Mouse (Mus musculus) small intestine, adult 2 months (tissue): ENCODE data around the gene Cacybp. TPM values are rescaled to one million over a fixed set of nuclear protein-coding genes. Genes with fewer than 3 reads are reported as not detected.

Experiments
- H3K27ac ChIP-seq: fragments of 200-500 bp; 2 replicates; pipeline ENCODE4 v1.5.1; 2012; ENCODE audit warnings: low read depth, low read length, control low read depth, inconsistent platforms; ENCODE audit not compliant: insufficient read depth
- H3K27me3 ChIP-seq: fragments of 200-500 bp; 2 replicates; pipeline ENCODE4 v1.6.1; 2012; ENCODE audit warnings: mild to moderate bottlenecking, moderate library complexity, low read length, inconsistent platforms; ENCODE audit not compliant: control insufficient read depth, insufficient read depth
- H3K36me3 ChIP-seq: fragments of 200-500 bp; 2 replicates; pipeline ENCODE4 v1.6.1; 2012; ENCODE audit warnings: mild to moderate bottlenecking, low read length, control low read depth, inconsistent platforms; ENCODE audit not compliant: control insufficient read depth, insufficient read depth
- H3K4me1 ChIP-seq: fragments of 200-500 bp; 2 replicates; pipeline ENCODE4 v1.6.1; 2012; ENCODE audit warnings: low read length, inconsistent platforms, mixed read lengths; ENCODE audit not compliant: control insufficient read depth, insufficient read depth, insufficient read length
- H3K4me3 ChIP-seq: fragments of 200-500 bp; 2 replicates; pipeline ENCODE4 v1.5.1; 2012; ENCODE audit warnings: low read depth, mild to moderate bottlenecking, control low read depth, inconsistent platforms, low read length, moderate library complexity
- CTCF ChIP-seq: fragments of 200-500 bp; IDR thresholded peaks from 2 replicates; pipeline ENCODE4 v1.5.1; 2012; ENCODE audit warnings: low read depth, mild to moderate bottlenecking, control low read depth, inconsistent platforms, low read length, moderate library complexity, mixed read lengths; ENCODE audit not compliant: insufficient replicate concordance, insufficient read length; ENCODE audit errors: extremely low read depth
- POLR2A ChIP-seq: fragments of 200-500 bp; IDR thresholded peaks from 2 replicates; pipeline ENCODE4 v1.6.1; 2012; ENCODE audit warnings: low read depth, mild to moderate bottlenecking, control low read depth, inconsistent platforms, low read length, moderate library complexity
- WGBS: fragments of 180-500 bp; shearing (Covaris S2); methylation state at CpG from one replicate; pipeline ENCODE4 v1.1.7; 2018; 5-methylcytosine and 5-hydroxymethylcytosine counted together
- polyA plus RNA-seq: library from polyadenylated mRNA; depleted of rRNA; stranded (reverse); fragments of >200 nt; gene quantifications from 2 replicates; pipeline ENCODE4 v1.2.3, GENCODE M21; 2012

The Cacybp gene
- polyA plus RNA-seq, 1 experiment, result 1.4 TPM

DNA sequence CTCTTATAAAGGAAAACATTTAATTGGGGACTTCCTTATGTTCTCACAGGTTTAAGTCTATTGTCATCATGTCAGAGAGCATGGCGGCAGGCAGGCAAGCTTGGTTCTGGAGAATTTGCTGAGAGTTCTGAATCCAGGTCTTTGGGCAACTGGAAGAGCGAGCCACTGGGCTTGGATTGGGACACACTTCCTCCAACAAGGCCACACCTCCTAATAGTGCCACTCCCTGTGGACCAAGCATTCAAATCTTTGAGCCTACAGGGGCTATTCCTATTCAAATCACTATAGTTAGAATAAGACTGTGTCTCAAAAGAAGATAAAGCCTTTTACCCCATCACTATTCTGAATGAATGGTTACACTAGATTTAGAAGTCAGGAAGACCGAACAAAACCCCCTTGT lies 5.2 kb upstream of the Cacybp start:
- WGBS, result 89% methylated on average over 3 of the region's 3 CpGs
- Histone ChIP-seq H3K36me3 (no peaks in the 10 kb centered on the region), H3K4me3 (no peak overlapping the region), H3K27ac (no peak overlapping the region), H3K4me1 (peaks cover 3% of the 10 kb centered on the region; the same call in 1 of the 2 replicates), H3K27me3 (no peaks in the 10 kb centered on the region)
- no peak for TF ChIP-seq CTCF
- TF ChIP-seq POLR2A, result no peak

DNA sequence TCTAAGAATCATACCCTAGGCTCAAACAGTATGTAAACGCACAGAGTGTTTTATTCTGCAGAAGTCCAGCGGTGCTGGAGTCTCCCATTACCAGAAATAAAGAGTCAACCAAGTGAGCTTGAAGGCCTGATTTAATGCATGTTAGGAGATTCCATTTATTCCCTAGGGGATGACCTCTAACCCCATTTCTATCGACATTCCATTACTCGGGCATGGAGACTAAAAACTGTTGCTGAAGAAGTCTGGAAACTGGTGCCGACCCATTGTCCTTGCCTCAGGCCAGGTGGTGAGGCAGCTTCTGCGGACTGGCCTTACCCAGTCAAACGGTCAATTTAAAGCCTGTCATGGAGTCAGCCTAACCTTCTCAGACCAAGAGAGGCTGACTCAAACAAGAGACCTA lies 1.5 kb upstream of the Cacybp start:
- H3K4me1 ChIP-seq, result peaks cover 3% of the 10 kb centered on the region; the same call in 1 of the 2 replicates
- no peak overlapping the region for H3K27ac ChIP-seq
- TF ChIP-seq POLR2A (no peak), CTCF (no peak)
- H3K27me3 ChIP-seq, result no peaks in the 10 kb centered on the region
- H3K36me3 ChIP-seq, result no peaks in the 10 kb centered on the region
- no peak overlapping the region for H3K4me3 ChIP-seq
- 96% methylated on average over 7 of the region's 7 CpGs for WGBS

DNA sequence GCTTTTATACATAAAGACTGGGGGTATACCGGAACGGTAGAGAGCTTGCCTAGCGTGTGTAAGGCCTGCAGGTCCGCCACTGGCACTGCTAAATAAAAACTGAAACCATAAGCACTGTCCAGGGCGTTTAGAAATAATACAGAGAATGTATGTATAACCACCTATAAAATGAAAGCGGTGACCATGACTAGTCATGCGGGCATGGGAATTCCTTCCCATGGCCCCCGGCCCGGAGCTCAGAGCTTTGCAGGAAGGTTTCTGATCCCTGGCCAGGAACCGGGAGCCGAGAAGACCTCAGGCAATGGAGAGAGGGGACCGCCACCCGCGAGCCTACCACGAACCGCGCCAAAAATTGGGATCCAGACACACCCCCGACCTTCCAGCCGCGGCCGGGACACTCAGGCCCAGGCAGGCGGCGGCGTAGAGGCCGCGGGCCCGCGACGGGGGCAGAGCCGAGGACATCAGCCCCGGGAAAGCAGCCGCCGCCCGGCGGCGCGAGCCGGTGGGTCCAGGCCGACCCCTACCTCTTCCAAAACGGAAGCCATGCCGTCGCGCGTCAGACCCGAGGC lies 468 bp downstream of the Cacybp start:
- H3K27ac ChIP-seq, result peak overlapping the region; percentile 75
- under 1% methylated on average over 45 of the region's 45 CpGs for WGBS
- H3K27me3 ChIP-seq, result no peaks in the 10 kb centered on the region
- peaks cover 7% of the 10 kb centered on the region for H3K36me3 ChIP-seq
- H3K4me1 ChIP-seq, result peaks cover 3% of the 10 kb centered on the region; the same call in 1 of the 2 replicates
- H3K4me3 ChIP-seq, result peak overlapping the region; percentile 86
- TF ChIP-seq CTCF, result no peak

DNA sequence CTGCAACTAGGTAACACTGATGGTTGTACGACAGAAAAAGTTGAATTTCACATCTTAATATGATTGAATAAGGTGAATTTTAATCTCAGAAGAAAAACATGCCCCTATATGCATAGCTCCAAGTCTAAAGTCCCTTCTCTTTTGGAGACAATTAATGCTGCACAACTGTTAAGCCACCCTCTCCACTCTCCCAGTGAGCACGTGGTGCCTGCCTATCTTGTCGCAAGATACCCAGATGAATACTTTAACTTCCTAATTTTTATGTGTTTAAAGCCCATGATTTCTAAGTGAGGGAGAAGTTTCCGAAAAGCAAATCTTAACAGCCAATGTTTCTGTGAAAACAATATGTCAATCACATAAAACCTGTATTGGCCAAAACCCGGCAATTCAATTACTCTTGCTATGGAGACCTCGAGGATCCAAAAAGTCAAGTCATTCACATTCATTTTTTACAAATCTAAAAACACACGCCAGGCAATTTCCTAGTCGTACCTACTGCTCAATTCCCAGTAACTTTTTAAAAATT lies 1.0 kb downstream of the Cacybp start:
- H3K27ac ChIP-seq, result peak overlapping the region; percentile 75
- H3K4me1 ChIP-seq, result peaks cover 3% of the 10 kb centered on the region; the same call in 1 of the 2 replicates
- no peak for TF ChIP-seq CTCF
- TF ChIP-seq POLR2A, result no peak
- under 1% methylated on average over 8 of the region's 8 CpGs for WGBS
- no peaks in the 10 kb centered on the region for H3K27me3 ChIP-seq
- H3K36me3 ChIP-seq, result peaks cover 9% of the 10 kb centered on the region
- peak overlapping the region; percentile 86; the same call in 1 of the 2 replicates for H3K4me3 ChIP-seq

DNA sequence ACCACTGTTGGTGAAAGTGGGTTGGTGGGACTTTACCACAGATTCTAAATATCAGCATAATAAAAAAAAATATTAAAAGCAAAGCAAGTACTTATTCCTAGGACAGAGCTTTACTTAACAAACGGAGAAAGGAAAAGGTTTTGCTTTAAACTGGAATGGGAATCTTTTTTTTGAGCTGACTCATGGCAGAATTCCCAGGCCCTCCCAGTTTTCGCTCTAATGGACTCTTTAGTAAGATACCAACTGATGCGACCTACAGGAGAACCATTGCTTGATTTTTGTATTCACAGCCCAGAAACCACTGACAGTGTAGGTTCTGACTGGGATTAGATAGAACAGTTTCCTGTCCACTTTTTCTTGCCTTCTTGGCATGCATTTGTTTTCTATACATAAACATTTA lies 2.1 kb downstream of the Cacybp start:
- Histone ChIP-seq H3K36me3 (peaks cover 18% of the 10 kb centered on the region), H3K27me3 (no peaks in the 10 kb centered on the region), H3K4me3 (no peak overlapping the region), H3K4me1 (peaks cover 3% of the 10 kb centered on the region; the same call in 1 of the 2 replicates), H3K27ac (no peak overlapping the region)
- TF ChIP-seq POLR2A (no peak), CTCF (no peak)
- 28% methylated on average over 3 of the region's 3 CpGs for WGBS

DNA sequence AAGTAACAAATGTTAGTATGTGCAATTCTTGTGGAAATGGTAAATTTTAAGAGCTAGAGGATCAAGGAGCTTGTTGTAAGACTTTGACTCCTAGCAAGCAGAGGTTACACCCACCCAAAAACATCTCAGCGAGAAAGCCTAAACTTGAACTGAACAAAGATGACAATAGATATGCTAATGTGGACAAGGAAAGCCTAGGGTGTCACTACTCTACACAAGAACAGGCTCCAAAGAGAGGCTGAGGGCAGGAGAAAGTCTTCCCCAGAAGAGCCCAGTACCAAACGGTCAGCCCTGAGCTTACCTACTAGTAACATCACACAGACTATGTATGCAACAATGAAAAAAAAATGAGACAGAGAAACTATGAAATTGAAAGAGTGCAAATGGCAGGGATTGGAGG lies 2.8 kb downstream of the Cacybp start:
- WGBS, result 73% methylated on average over 2 of the region's 2 CpGs
- Histone ChIP-seq H3K4me3 (no peak overlapping the region), H3K27me3 (no peaks in the 10 kb centered on the region), H3K36me3 (peaks cover 24% of the 10 kb centered on the region), H3K4me1 (peaks cover 3% of the 10 kb centered on the region; the same call in 1 of the 2 replicates), H3K27ac (no peak overlapping the region)
- no peak for TF ChIP-seq POLR2A
- no peak for TF ChIP-seq CTCF

DNA sequence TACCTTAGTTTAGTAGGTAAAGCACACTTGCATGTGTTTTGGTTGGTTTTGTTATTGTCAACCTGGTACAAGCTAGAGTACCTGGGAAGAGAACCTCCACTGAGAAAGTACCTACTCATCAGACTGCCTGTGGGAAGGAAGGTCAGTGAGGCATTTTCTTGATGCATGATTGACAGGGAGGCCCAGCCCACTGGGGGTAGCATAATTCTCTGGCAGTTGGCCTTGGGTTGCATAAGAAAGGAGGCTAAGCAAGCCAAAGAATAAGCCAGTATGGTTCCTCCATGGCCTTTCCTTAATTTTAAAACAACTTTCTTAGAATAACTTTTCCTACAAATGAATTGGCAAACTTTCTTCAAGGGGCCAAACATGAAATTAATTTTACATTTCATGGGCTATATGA lies 7.2 kb downstream of the Cacybp start:
- Histone ChIP-seq H3K4me1 (no peaks in the 10 kb centered on the region), H3K27me3 (no peaks in the 10 kb centered on the region), H3K36me3 (peaks cover 46% of the 10 kb centered on the region), H3K4me3 (no peak overlapping the region), H3K27ac (no peak overlapping the region)
- TF ChIP-seq POLR2A (no peak), CTCF (no peak)
